Mouse (Mus musculus): ENCODE results near the gene Gpr137.

Gene Gpr137

GRCm38 (mm10) chr19:6920741-6921636 is 21.3 kb downstream of the Gpr137 start:
- peak; percentile 61 for DNase-seq

DNA sequence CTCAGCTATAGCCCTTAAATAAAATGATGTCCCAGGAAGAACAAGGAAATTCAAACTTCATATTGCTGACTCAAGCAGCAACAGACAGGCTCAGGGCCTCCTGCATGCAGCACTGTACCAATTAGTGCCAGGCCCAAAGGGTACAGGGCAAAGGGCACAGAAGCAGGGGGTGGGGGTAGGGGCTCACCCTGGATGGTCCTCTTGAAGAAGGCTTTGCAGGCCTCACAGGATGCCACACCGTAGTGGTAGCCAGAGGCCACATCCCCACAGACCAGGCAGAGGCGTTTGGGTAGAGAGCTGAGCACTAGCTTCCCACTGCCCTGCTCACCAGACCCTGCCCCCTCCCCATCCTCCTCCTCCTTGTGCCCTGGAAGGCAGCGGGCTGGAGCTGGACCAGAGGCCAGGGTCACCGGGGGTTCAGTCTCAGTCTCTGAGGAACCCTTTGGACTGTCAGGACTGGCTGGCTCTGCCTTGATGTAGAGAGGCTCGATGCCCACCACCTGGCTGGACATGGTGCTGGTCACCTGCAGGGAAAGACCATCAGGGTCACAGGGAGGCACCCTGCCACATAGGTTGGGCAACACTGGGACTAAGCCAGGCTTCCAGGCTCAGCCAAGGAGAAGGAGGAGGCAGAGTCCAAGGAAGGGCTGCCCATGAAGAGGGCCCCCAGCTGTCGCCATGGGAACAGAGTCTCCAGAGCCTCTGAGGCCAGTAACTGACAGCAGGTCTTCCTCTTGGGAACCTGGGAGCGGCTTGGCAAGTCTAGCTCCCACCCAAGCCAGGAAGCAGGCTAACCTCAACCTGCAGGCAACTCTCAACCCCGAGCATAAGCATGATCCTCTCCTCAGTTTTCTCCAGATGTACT is 22.2 kb downstream of the Gpr137 start:
- peak; percentile 73 for DNase-seq

DNA sequence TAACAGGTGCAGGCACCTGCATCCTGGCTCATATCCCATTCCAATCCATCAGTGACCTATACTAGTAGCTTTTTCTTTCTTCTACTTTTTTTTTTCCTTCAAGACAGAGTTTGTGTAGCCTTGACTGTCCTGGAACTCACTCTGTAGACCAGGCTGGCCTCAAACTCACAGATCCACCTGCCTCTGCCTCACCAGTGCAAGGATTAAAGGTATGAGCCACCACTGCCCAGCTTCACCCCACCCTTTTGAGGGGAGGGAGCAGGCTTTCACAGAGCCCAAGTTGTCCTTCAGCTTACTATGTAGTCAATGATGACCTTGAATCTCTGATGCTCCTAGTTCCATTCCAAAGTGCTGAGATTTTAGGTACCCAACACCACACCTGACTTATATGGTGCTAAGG is 22.8 kb downstream of the Gpr137 start:
- DNase-seq: no peak

DNA sequence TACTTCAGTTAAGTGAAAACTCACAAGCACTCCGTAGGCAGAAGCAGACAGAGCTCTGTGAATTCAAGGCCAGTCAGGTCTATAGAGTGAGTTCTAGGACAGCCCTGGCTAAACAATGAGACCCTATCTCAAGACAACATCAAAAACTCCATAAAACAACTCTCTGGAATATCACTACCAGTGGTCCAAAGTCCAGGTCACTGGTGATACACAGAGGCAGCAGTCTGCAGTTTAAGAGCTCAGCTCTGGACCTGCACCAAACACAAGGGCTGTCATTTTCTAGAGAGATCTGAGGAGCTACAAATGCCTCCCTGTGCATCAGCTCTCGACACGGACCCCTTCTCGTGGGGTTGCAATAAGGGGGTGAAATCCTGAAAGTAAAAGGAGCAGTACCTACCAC is 24.0 kb downstream of the Gpr137 start:
- DNase-seq: no peak

DNA sequence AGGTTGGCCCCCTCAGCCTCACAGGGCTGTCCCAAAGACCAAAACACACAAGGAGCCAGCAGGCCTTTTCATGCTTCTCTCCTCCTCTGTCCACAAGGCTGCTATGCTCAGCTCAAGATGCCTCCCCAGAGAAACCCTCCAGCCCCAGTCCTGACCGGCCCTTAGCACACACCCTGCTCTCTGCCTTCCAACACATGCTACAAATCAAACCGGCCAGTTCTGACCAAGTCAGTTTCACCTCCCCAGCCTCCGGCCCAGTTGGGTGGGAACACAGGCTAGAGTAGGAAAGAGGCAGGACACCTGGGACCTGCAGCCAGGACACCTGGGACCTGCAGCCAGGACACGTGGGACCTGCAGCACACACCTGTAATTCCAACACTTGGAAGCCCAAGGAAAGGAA is 25.8 kb downstream of the Gpr137 start:
- no peak for DNase-seq

DNA sequence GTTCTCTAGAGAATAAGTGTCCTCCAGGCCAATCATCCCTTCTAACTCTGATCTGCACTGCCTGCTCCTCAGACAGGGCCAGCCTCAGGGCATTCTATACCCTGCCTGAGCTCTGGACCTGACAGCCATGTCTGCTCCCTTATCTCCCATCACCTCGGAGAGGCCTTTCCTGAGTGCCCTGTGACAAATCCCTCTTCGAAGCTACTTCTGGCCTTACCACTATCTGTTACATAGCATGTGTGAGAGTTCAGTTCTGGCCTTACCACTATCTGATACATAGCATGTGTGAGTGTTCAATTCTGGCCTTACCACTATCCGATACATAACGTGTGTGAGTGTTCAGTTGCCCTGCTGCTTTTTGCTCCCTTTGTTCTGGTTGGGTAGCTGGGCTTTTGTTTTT is 27.0 kb downstream of the Gpr137 start:
- no peak for DNase-seq

DNA sequence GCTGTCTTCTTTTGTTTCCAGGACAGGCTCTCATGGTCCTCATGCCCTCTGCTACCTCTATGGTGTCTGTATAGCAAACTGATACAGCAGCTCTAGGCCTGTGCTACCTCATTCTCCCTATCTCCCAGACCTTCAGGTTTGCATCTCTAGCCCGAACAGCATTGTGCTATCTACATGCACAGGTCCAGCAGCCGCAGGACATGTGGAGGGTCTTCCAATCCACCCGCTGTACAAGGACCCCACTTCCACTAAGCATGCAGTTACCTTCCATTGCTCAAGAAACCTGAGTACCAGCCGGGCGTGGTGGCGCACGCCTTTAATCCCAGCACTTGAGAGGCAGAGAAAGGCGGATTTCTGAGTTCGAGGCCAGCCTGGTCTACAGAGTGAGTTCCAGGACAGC is 27.7 kb downstream of the Gpr137 start:
- DNase-seq: no peak

GRCm38 (mm10) chr19:6913991-6914390 is 28.3 kb downstream of the Gpr137 start:
- DNase-seq: no peak

- no peak for DNase-seq
Observed at GRCm38 (mm10) chr19:6913036-6913435, 29.2 kb downstream of the Gpr137 start.

DNA sequence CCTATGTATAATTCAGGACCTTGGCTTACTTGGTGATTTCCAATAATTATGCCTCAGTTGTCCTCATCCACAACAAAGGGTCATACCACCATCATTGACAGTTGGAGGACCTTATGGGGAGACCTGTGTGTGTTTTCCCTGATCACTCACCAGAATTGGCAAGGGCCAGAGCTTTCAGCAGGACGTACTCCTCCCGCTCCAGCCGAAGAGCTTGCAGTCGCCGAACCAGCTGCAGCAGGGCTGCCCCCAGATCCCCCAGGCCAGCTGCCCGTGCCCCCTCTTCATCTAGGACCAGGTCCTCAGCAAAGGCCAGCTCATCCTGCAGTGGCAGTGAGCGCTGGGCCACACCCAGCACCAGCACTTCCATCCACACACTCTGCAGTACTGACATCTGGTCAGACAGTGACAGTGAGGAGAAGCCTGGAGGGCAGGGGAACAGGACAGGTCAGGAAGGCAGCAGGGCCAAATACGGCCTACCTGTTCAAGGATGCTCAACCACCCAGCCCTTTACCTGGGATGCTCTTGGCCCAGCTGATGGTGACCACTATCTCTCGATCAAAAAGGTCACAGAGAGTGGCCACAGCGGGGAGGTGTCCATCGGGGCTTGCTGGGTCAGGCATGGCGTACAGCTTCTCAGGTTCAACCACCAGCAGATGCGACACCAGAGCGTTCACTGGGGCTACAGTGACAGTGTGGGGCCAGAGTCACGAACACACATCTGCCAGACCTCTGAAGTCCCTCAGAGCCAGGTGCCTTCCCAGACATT is 29.9 kb downstream of the Gpr137 start:
- no peak for DNase-seq

- no peak for DNase-seq
Observed at GRCm38 (mm10) chr19:6911101-6912074, 30.9 kb downstream of the Gpr137 start.

DNA sequence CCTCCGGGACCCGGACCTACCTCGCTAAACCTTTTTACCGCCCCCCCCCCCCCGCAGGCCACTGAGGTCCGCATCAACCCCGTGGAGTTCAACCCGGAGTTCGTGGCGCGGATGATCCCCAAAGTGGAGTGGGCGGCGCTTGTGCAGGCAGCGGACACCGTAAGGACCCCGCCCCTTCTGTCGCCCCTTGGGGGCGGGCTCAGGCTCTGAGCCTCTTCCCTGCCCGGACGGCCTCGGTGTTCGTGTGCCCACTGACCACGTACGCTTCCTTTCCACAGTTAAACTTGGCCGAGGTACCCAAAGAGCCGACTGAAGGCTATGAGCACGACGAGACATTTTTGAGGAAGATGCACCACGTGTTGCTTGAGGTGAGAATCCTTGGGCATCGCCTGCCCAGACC is 32.0 kb downstream of the Gpr137 start:
- DNase-seq: peak; percentile 56

- peak; percentile 94 for DNase-seq
Observed at GRCm38 (mm10) chr19:6909507-6910289, 32.6 kb downstream of the Gpr137 start, which contains the start of the genes Trmt112 and Prdx5. TSS of gene Trmt112 (plus strand) at chr19:6909698. TSS of gene Prdx5 (minus strand) at chr19:6910106.

DNA sequence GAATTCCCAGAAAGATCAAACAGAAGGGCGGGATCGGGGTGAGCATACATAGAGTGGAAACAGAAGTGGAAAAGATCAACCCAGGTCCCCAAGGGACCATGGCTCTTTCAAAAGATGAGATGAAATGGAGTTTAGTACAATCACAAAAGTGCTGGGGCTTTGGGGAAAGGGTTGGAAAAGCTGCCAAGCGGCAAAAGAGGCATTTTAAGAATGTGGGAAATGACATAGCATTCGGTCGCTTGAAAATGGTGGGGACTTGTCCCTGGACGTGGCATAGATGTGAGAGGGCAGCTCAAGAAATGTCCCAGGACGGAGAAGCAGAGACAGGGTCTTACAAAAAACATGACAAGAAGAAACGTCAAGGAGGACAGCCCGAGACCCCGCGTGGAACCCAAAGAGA is 33.3 kb downstream of the Gpr137 start:
- DNase-seq: no peak

DNA sequence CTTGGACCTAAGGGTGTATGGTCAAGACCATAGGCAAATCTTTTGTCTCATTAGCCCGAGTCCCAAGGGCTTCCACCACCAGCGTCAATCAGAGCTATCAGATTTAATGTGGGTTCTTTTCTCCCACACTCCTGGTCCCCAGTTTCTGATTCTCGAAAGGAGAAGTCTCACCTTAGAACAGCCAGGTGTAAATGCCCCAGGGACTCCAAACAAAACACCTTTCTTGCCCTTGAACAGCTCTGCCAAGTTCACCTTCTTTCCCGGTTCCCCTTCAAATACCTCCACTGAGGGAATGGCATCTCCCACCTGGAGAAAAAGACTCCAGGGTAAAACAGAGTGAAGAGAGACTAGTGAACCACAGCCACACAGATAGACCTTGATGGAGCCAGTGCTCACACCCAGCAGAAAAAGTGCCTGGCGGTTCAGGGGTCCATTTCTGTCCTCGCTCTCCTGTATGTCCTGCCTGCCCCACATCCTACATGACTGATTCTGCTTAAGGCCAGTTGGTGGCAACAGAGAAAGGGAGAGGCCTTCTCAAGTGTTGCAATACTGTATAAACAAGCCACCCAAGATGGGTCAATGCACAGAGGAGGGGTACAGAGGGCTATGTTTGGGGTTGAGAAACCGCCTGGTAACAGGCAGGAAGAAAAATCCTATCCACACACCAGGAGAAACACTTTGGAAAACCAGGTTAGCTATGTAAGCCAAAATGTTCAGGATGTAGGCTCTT is 34.3 kb downstream of the Gpr137 start:
- DNase-seq: peak; percentile 49

- DNase-seq: no peak
Observed at GRCm38 (mm10) chr19:6907094-6907493, 35.2 kb downstream of the Gpr137 start.

GRCm38 (mm10) chr19:6906199-6906598 is 36.1 kb downstream of the Gpr137 start:
- no peak for DNase-seq

GRCm38 (mm10) chr19:6905498-6906159 is 36.7 kb downstream of the Gpr137 start:
- no peak for DNase-seq

DNA sequence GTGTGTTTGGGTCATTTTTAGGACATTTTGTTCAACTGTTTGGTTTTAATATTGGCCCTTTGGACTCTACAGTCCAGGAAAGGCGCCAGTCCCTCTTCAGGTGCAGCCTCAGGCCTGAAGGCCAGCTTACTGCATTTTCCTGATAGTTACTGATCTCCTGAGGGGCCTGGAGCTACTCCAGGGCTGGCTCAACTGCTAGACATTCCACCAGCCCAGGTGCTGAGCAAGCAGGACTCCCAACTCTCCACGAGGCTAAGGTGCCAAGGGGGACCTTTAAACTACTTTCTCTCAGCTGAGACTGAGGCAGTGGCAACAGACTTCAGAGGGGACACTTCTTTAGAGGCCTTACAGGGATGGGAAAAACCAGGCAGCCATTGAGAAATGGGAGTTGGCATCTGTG is 37.4 kb downstream of the Gpr137 start:
- no peak for DNase-seq

- no peak for DNase-seq
Observed at GRCm38 (mm10) chr19:6903031-6903430, 39.2 kb downstream of the Gpr137 start.
